Mouse (Mus musculus): Measurements from ENCODE around the gene Evi2a. TPM values are rescaled to one million over a fixed set of nuclear protein-coding genes. Genes with fewer than 3 reads are reported as not detected.

Gene Evi2a
- polyA plus RNA-seq, 1 experiment from 2014 or later = 2.8 TPM

- H3K36me3 ChIP-seq (ENCODE audit: control insufficient read depth, insufficient read depth, low read length) = peaks cover 3% of the 10 kb centered on the region; the same call in 1 of the 2 replicates
- H3K4me1 ChIP-seq (ENCODE audit: control insufficient read depth, insufficient read depth, low read length) = no peaks in the 10 kb centered on the region
- H3K9ac ChIP-seq (replicated peaks; ENCODE audit: low read depth, low read length) = no peak overlapping the region
- H3K27me3 ChIP-seq (ENCODE audit: control insufficient read depth, insufficient read depth, low read length) = no peaks in the 10 kb centered on the region
- H3K9me3 ChIP-seq (ENCODE audit: control insufficient read depth, low read length) = no peaks in the 10 kb centered on the region
- H3K4me2 ChIP-seq (ENCODE audit: low read depth, low read length) = no peak overlapping the region
- ATAC-seq (ENCODE audit: low read depth) = no peak
- no peak overlapping the region for H3K27ac ChIP-seq (ENCODE audit: low read depth, low read length)
- H3K4me3 ChIP-seq (ENCODE audit: low read depth, low read length) = no peak overlapping the region
These were observed 45.7 kb downstream of the Evi2a start for GRCm38 (mm10) chr11:79484721-79485120.

DNA sequence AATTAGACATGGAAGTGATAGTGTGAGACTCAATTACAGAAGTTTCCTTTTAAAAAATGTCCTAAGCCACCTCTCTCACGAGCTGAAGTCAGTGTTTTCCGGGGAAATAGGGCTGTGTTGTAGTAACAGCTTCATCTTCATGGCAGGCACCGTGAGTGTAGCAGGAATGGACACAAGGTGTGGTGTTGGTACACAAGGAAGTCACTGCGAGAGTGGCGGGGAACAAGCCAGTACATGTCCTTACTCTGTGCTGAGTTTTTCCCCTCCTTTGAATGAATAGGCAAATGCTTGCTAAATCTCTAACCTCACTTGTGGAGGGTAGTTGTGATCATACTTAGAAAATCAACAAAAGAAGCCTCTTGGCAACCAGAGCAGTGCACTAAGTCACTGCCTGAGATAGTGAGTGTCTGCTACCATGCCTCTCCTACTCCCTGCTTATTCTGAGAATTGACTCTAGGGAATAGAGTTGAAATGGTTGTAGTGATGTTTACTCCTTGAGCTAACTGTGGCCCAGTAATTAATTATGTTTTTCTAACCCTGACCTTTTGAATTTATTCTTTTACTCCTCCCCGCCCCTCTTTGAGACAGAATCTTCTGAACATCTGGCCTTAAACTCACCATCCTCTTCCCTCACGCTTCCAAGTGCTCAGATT is 46.4 kb downstream of the Evi2a start:
- 85% methylated on average over 7 of the region's 7 CpGs for WGBS
- H3K4me3 ChIP-seq (ENCODE audit: low read depth, low read length) = no peak overlapping the region
- H3K4me1 ChIP-seq (ENCODE audit: control insufficient read depth, insufficient read depth, low read length) = no peaks in the 10 kb centered on the region
- H3K36me3 ChIP-seq (ENCODE audit: control insufficient read depth, insufficient read depth, low read length) = peaks cover 3% of the 10 kb centered on the region; the same call in 1 of the 2 replicates
- no peak overlapping the region for H3K9ac ChIP-seq (replicated peaks; ENCODE audit: low read depth, low read length)
- no peaks in the 10 kb centered on the region for H3K9me3 ChIP-seq (ENCODE audit: control insufficient read depth, low read length)
- no peak for ATAC-seq (ENCODE audit: low read depth)
- no peak overlapping the region for H3K4me2 ChIP-seq (ENCODE audit: low read depth, low read length)
- no peaks in the 10 kb centered on the region for H3K27me3 ChIP-seq (ENCODE audit: control insufficient read depth, insufficient read depth, low read length)
- no peak overlapping the region for H3K27ac ChIP-seq (ENCODE audit: low read depth, low read length)

GRCm38 (mm10) chr11:79483392-79483791 is 47.0 kb downstream of the Evi2a start:
- 90% methylated on average over 6 of the region's 6 CpGs for WGBS

More at GRCm38 (mm10) chr11:79483392-79483791, 47.0 kb downstream of the Evi2a start:
- H3K27ac ChIP-seq (ENCODE audit: low read depth, low read length) = no peak overlapping the region
- peaks cover 3% of the 10 kb centered on the region; the same call in 1 of the 2 replicates for H3K36me3 ChIP-seq (ENCODE audit: control insufficient read depth, insufficient read depth, low read length)
- no peak overlapping the region for H3K9ac ChIP-seq (replicated peaks; ENCODE audit: low read depth, low read length)
- ATAC-seq (ENCODE audit: low read depth) = no peak
- H3K27me3 ChIP-seq (ENCODE audit: control insufficient read depth, insufficient read depth, low read length) = no peaks in the 10 kb centered on the region
- no peaks in the 10 kb centered on the region for H3K4me1 ChIP-seq (ENCODE audit: control insufficient read depth, insufficient read depth, low read length)
- H3K4me3 ChIP-seq (ENCODE audit: low read depth, low read length) = no peak overlapping the region
- no peaks in the 10 kb centered on the region for H3K9me3 ChIP-seq (ENCODE audit: control insufficient read depth, low read length)
- H3K4me2 ChIP-seq (ENCODE audit: low read depth, low read length) = no peak overlapping the region

Other genes starting within 250 kb of the Evi2a start
- gene Gm9964, start 233.7 kb downstream of the Evi2a start, polyA plus RNA-seq (2014; fragmentation: Nextera tagmentation; extraction: Ambion mirVana) = 0.29 TPM in 1 of 2 replicates, not detected in the other
- 12.9 and 19.6 TPM in 2 replicates for gene Nf1, start 190.9 kb downstream of the Evi2a start, polyA plus RNA-seq (2014; fragmentation: Nextera tagmentation; extraction: Ambion mirVana)
- 8.2 and 16.9 TPM in 2 replicates for gene Omg, start 26.5 kb downstream of the Evi2a start, polyA plus RNA-seq (2014; fragmentation: Nextera tagmentation; extraction: Ambion mirVana)
- gene Evi2b, start 6.8 kb downstream of the Evi2a start, polyA plus RNA-seq (2014; fragmentation: Nextera tagmentation; extraction: Ambion mirVana) = not detected in 2 replicates
- 0.91 and 0.98 TPM in 2 replicates for gene Evi2, start within 50 bp of the Evi2a start, polyA plus RNA-seq (2014; fragmentation: Nextera tagmentation; extraction: Ambion mirVana)
- 23.1 and 28.1 TPM in 2 replicates for gene Rab11fip4, start 60.6 kb upstream of the Evi2a start, polyA plus RNA-seq (2014; fragmentation: Nextera tagmentation; extraction: Ambion mirVana)

Data from neural tube, embryonic 14.5 days (tissue).